Mouse (Mus musculus) CH12.LX (cell line): ENCODE results near the gene Mup6. TPM values are rescaled to one million over a fixed set of nuclear protein-coding genes. Genes with fewer than 3 reads are reported as not detected.
"Not testable (repeated sequence)": the region's sequence is repeated elsewhere in the genome, so short reads cannot be mapped to it uniquely, and the experiment has no call there.

Source experiments
- DNase-seq: peaks from one replicate; pipeline ENCODE4 v3.0.0-alpha.2; 2013; ENCODE audit errors: extremely low read depth
- H3K27ac ChIP-seq: 2 replicates; pipeline ENCODE4 v1.5.1; 2012; ENCODE audit warnings: low read depth, mild to moderate bottlenecking, control low read depth, moderate library complexity; ENCODE audit not compliant: insufficient read depth
- H3K27me3 ChIP-seq: replicated peaks from 2 replicates; pipeline ENCODE3; 2012; ENCODE audit warnings: inconsistent platforms
- H3K36me3 ChIP-seq, 2 experiments: replicated peaks in 1 of 2; 2 replicates each; pipeline versions ENCODE3 to v1.6.1; 2012; ENCODE audit warnings: inconsistent platforms in 1 of 2, low read length in 1 of 2, mild to moderate bottlenecking in 1 of 2, mixed read lengths in 1 of 2, moderate library complexity in 1 of 2; ENCODE audit not compliant: control insufficient read depth in 1 of 2, insufficient read depth in 1 of 2
- H3K4me1 ChIP-seq, 2 experiments: 2 replicates each; pipeline ENCODE4 v1.6.1; 2012; ENCODE audit warnings: inconsistent platforms in 1 of 2, moderate library complexity in 1 of 2; ENCODE audit not compliant: insufficient read depth in 2 of 2, control insufficient read depth in 1 of 2
- H3K4me2 ChIP-seq: 2 replicates; pipeline ENCODE4 v1.6.1; 2012; ENCODE audit warnings: low read depth, mild to moderate bottlenecking, control low read depth; ENCODE audit not compliant: poor library complexity, insufficient read depth, severe bottlenecking
- H3K4me3 ChIP-seq, 3 experiments: fragments of 150-350 bp in 1 of 3; sonication (generic) in 1 of 3; replicated peaks in 1 of 3; 2 replicates each; pipeline versions ENCODE3 to v1.5.1; 2011 to 2012; ENCODE audit warnings: low read depth in 2 of 3, low read length in 2 of 3, mild to moderate bottlenecking in 2 of 3, moderate library complexity in 2 of 3, control low read depth in 1 of 3, improper control_type of control experiment in 1 of 3, inconsistent platforms in 1 of 3, mixed read lengths in 1 of 3; ENCODE audit not compliant: poor library complexity in 1 of 3
- H3K79me2 ChIP-seq: replicated peaks from 2 replicates; pipeline ENCODE4 v1.6.1; 2012; ENCODE audit warnings: mild to moderate bottlenecking, moderate library complexity; ENCODE audit not compliant: control insufficient read depth, poor library complexity, insufficient read depth, severe bottlenecking; ENCODE audit errors: extremely low read depth
- H3K9ac ChIP-seq: 2 replicates; pipeline ENCODE4 v1.6.1; 2012; ENCODE audit warnings: low read depth, mild to moderate bottlenecking, control low read depth, moderate library complexity; ENCODE audit not compliant: insufficient read depth
- H3K9me3 ChIP-seq: replicated peaks from 2 replicates; pipeline ENCODE3; 2012; ENCODE audit warnings: low read length, inconsistent platforms, mixed read lengths
- MAX ChIP-seq: IDR thresholded peaks from 2 replicates; pipeline ENCODE4 v1.6.1; 2011; ENCODE audit warnings: low read length, improper control_type of control experiment
- MYC ChIP-seq: IDR thresholded peaks from 2 replicates; pipeline ENCODE4 v1.6.1; 2011; ENCODE audit warnings: low read depth, mild to moderate bottlenecking, improper control_type of control experiment, low read length
- dilution Hi-C: fragments of 300-500 bp; cut with MboI; formaldehyde crosslinking; loops from 2 replicates; pipeline ENCODE4 v1.14.3; 2020; ENCODE audit warnings: low sequenced_read_pairs; ENCODE audit not compliant: extremely low pct_unique_long_range_greater_than_20kb, extremely low pct_ligation_motif_present
- in situ Hi-C: fragments of 300-500 bp; cut with MboI; formaldehyde crosslinking; loops from 3 replicates; pipeline ENCODE4 v1.14.3; 2019; ENCODE audit warnings: low sequenced_read_pairs, low pct_ligation_motif_present, low pct_unique_long_range_greater_than_20kb, mixed read lengths
- polyA plus RNA-seq: library from polyadenylated mRNA; unstranded; fragments of >175 nt; gene quantifications from 2 replicates; pipeline ENCODE4 v1.2.1, GENCODE M21; 2012; ENCODE audit warnings: low read depth; ENCODE audit not compliant: insufficient read length
- total RNA-seq, 2 experiments: library from RNA; depleted of rRNA; stranded (reverse); fragments of 300-350 nt in 1 of 2; fragments of >200 nt in 1 of 2; gene quantifications; 2 replicates each; pipeline ENCODE4 v1.2.3; 2012 to 2014

Gene Mup6
- total and polyA plus RNA-seq, 3 experiments: not detected

- H3K9ac ChIP-seq: no peak within 1 kb of the TSS
- no peaks in the 10 kb centered on the region for H3K9me3 ChIP-seq
- no peak for DNase-seq
- no peaks in the 10 kb centered on the region for H3K36me3 ChIP-seq
- TF ChIP-seq MAX: no peak
- no peak for TF ChIP-seq MYC
- peaks cover 0 to 4% of the 10 kb centered on the region in 2 experiments; a peak in 1 of 4 replicates for H3K4me1 ChIP-seq
- H3K27ac ChIP-seq: no peak within 1 kb of the TSS
- no peak within 1 kb of the TSS for H3K4me3 ChIP-seq
- dilution Hi-C loops (no loop called here), in situ Hi-C loops (no loop called here)
- H3K27me3 ChIP-seq: no peaks in the 10 kb centered on the region
- no peaks in the 10 kb centered on the region for H3K79me2 ChIP-seq
- H3K4me2 ChIP-seq: no peak within 1 kb of the TSS
These were observed 3.5 kb upstream of the Mup6 start, which contains the start of gene Mup4 for GRCm38 (mm10) chr4:59960610-59961009. Gene Mup4, minus strand, starts transcription at chr4:59960710.

GRCm38 (mm10) chr4:59997894-59998293, 33.8 kb downstream of the Mup6 start:
- H3K4me1 ChIP-seq, DNase-seq, H3K27ac ChIP-seq, H3K9ac ChIP-seq, in situ Hi-C loops, H3K9me3 ChIP-seq, H3K4me2 ChIP-seq, dilution Hi-C loops, H3K36me3 ChIP-seq, H3K79me2 ChIP-seq, H3K4me3 ChIP-seq, H3K27me3 ChIP-seq: not testable (repeated sequence)

- H3K4me1 ChIP-seq, H3K9ac ChIP-seq, H3K9me3 ChIP-seq, H3K4me3 ChIP-seq, H3K36me3 ChIP-seq, H3K27ac ChIP-seq, dilution Hi-C loops, in situ Hi-C loops, H3K27me3 ChIP-seq, H3K79me2 ChIP-seq: not testable (repeated sequence)
- peak; percentile 32 for DNase-seq
- peak overlapping the region; percentile 71 for H3K4me2 ChIP-seq
These were observed 56.0 kb downstream of the Mup6 start for GRCm38 (mm10) chr4:60020141-60020540.

- DNase-seq, in situ Hi-C loops, dilution Hi-C loops, H3K4me2 ChIP-seq, H3K4me3 ChIP-seq, H3K4me1 ChIP-seq, H3K27ac ChIP-seq, H3K36me3 ChIP-seq, H3K9me3 ChIP-seq, H3K79me2 ChIP-seq, H3K27me3 ChIP-seq, H3K9ac ChIP-seq: not testable (repeated sequence)
These were observed 65.4 kb downstream of the Mup6 start for GRCm38 (mm10) chr4:60029334-60030111.

Other genes with a start within 250 kb of the Mup6 start
- 24.3 and 28.9 TPM in 2 replicates for gene Inip, start 162.7 kb upstream of the Mup6 start, total RNA-seq (2012; rRNA removed)
- 67.1 and 73.2 TPM in 2 replicates for gene Inip, start 162.7 kb upstream of the Mup6 start, total RNA-seq (2014; rRNA removed)
- 32.5 and 38.5 TPM in 2 replicates for gene Inip, start 162.7 kb upstream of the Mup6 start, polyA plus RNA-seq
- gene Snx30, start 158.5 kb upstream of the Mup6 start, total RNA-seq (2012; rRNA removed): 8.1 and 8.4 TPM in 2 replicates
- gene Snx30, start 158.5 kb upstream of the Mup6 start, total RNA-seq (2014; rRNA removed): 7.9 and 9.7 TPM in 2 replicates
- gene Snx30, start 158.5 kb upstream of the Mup6 start, polyA plus RNA-seq: 15.9 and 16.9 TPM in 2 replicates
- not detected in 2 replicates for gene Slc46a2, start 49.2 kb upstream of the Mup6 start, total RNA-seq (2012; rRNA removed)
- not detected in 2 replicates for gene Slc46a2, start 49.2 kb upstream of the Mup6 start, total RNA-seq (2014; rRNA removed)
- not detected in 2 replicates for gene Slc46a2, start 49.2 kb upstream of the Mup6 start, polyA plus RNA-seq
- not detected in 2 replicates for gene Mup4, start 3.6 kb upstream of the Mup6 start, total RNA-seq (2012; rRNA removed)
- gene Mup4, start 3.6 kb upstream of the Mup6 start, total RNA-seq (2014; rRNA removed): not detected in 2 replicates
- not detected in 2 replicates for gene Mup4, start 3.6 kb upstream of the Mup6 start, polyA plus RNA-seq
- gene Mup7, start 106.2 kb downstream of the Mup6 start, total RNA-seq (2012; rRNA removed): not detected in 2 replicates
- gene Mup7, start 106.2 kb downstream of the Mup6 start, total RNA-seq (2014; rRNA removed): not detected in 2 replicates
- gene Mup7, start 106.2 kb downstream of the Mup6 start, polyA plus RNA-seq: not detected in 2 replicates
- gene Mup2, start 190.0 kb downstream of the Mup6 start, total RNA-seq (2012; rRNA removed): not detected in 2 replicates
- gene Mup2, start 190.0 kb downstream of the Mup6 start, total RNA-seq (2014; rRNA removed): not detected in 2 replicates
- gene Mup2, start 190.0 kb downstream of the Mup6 start, polyA plus RNA-seq: not detected in 2 replicates